Mouse (Mus musculus) frontal cortex, postnatal 25 days (tissue): ENCODE results near the gene Abhd17c.
"Not testable (repeated sequence)": the region's sequence is repeated elsewhere in the genome, so short reads cannot be mapped to it uniquely, and the experiment has no call there.

ENCODE experiments used
- DNase-seq, 2 experiments: peaks; one replicate each; pipeline ENCODE4 v3.0.0; 2022; ENCODE audit warnings: low spot score in 2 of 2

Gene Abhd17c

DNA sequence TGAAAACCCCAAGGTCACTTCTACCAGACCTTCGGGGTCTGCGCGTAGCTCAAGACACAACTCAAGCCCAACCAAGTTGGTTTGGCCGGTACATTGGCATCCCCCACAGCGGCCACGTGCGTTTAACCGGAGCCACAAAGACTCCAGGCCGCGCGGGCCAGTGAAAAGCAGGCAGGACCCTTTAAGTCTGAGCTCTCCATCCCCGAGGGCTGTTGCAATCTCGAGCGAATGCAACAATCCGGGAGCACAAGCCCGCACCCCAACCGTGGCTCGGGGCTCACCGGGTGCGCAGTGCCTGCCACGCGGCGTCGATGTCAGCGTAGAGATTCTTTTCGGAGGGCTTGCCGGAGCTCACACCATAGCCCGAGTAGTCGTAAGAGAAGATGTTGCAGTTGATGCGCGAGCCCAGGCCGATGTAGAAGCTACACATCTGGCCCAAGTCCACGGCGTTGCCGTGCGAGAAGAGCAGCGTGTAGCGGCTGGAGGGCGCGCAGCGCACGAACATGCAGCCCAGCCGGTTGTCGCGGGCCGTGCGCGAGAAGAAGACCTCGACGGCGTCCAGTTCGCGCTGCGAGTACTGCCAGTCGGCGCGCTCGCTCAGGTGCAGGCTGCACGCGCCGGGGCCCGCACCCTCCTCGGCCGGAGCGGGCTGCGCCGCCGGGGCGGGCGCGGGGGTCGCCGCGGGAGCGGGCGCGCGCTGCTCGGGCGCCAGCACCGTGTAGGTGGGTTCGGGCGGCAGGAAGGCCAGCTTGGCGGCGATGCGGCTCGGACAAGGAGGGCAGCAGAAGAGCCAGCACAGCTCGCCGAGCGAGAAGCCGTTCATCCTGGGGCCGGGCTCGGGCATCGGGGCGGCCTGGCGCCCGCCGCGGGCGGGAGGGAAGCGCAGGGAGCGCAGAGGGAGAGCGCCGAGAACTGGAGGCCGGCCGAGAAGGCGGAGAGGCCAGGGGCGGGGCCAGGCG lies at the start of gene Abhd17c:
Abhd17c (minus strand) TSS at position 893 of the 959 bp plus-strand sequence.
- peak; percentile 34 to 37 for DNase-seq

DNA sequence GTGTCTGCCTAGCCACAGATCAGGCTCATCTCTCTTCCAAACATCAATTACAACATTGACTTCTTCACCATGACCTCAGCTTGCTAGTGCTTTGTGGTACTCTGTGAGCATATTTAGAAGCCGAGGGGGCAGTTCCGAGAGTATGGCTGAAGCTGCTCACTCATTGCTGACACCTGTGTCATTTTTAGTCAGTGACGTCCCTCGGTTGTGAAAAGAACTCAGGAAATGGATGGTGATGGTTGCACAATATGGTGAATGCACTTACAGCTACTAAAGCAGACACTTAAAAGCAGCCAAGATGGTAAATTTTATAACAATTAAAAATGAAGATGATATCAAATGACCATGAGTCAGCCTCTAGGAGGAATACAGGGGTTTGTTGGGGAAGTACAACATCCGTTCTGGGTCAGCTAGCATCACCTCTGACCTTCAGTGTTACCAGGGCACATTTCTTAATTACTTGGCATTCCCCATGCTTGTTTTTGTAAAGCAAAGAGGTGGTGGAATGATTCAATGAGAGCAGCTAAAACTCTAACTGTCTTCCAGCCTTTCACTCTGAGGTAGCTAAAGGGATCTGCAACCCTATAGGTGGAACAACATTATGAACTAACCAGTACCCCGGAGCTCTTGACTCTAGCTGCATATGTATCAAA lies 45.6 kb upstream of the Abhd17c start:
- no peak for DNase-seq

DNA sequence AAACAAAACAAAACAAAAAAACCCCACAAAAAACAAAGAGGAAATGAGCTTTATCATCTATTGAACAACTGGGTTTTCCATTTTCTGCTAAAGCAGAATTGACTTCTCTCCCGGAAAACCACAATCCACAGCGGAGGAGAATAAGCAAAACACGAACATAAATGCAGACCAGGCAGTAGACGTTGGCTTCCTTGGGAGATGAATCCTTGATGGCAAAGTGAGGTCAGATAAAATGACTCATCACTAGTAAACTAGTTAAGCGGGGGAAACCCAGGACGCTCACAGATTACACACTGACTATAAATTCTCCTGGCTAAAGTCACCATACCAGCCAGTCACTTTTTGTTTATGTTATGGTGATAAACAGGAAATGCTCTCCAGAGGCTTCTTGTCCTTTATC lies 44.5 kb upstream of the Abhd17c start:
- DNase-seq, result no peak

DNA sequence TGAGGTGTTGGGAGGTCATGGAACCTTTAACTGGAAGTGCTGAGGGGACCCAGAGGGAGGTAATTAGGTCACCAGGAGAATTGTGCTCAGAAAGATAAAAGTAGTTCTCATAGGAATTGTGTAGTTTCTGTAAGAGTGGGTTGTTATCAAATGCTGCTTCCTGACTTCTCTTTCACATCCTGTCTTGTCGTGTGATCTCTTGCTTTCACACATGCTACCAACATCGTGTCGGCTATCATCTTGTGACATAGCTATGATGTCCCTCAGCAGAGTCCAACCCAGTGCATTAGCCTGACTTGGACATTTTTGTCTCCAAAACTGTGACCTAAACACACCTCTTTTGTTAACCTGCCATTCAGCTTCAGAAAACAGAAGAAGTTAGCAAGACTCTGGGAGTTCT lies 40.6 kb upstream of the Abhd17c start:
- no peak for DNase-seq

DNA sequence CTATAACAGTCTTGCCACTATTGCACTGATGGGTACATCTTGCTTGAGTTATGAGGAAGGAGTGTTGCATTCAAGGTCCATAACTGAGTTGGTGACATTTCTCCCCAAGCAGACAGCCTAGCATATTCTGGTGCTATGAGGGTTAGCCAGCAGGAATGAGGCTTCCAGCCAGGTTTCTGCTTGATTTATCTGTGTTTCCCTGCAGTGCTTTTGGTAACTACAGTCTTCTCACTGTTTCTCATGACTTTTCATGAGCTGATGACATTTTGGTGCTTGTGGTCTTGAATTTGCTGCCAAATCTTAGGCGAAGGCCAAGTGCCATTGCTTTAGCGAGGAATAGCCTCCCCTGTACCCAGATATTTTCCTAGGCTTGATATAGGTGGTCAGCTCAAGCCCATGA lies 39.8 kb upstream of the Abhd17c start:
- no peak for DNase-seq

DNA sequence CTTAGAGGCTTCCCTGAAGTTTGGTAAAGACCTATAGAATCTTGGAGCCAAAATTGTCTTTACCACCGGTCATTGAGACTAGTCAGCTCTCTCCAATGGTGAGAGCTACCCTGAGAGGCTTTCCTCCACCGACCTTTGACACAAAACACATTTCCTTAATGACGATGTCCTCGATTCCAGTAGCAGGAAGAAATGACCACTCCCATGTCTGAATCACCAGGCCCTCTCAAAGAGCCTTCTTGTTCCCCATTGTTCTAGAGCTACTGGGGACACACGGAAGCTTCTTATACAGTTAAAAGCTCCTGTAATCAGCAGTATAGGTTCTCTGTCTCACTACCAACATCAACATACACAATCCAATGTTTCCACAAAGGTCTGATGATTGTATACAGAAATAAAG lies 36.5 kb upstream of the Abhd17c start:
- DNase-seq, result no peak

DNA sequence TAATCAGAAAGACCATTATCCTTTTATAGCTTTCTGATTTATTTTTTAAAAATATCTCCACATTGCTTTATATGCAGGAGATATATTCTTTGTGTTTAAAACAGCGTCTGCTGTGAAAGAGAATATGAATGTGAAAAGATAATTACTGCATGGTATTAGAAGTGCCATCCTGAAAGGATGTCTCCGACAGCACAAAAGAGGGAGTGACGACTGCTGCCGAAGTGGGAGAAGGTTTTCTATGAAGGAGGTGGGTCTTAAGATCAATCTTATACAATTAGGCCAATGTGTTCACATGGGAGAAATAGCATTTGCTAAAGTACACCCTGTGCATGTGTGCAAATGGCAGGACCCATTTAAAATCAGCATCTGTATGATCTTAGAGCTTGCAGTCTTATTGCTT lies 33.5 kb upstream of the Abhd17c start:
- no peak for DNase-seq

DNA sequence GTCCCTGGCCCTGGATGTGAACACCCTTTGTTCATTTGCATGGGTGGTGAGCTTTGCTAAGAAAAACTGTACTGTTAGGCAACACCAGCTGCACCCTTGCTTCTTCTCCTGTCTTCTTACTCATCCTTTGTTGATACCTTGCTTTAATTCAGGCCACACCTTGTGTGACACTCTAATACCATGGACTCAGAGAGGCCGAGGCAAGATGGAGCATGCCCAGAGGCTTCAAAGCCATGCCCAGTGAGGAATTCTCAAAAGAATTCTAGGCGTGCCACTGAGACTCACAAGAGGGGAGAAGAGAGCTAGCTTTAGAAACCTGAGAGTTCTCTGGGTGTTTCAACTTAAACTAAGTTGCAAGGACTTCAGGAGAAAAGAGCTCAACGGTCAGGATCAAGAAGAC lies 33.0 kb upstream of the Abhd17c start:
- no peak for DNase-seq

DNA sequence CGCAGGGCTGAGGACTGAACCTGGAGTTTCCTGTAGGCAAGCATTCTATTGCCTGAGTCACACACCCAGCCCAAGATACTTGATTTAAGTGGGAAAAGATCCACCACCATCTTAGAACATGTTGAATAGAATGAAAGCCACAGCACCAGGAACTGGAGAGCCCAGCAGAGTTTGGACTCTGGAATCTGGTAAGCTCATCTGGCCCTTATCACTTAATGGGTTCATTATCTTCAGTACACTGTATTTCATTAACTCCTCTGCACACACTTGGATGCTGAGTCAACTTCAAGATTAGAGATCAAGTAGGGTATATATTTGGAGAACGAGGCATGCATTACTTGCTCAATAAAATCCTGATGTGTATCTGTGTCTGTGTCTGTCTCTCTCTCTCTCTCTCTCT lies 27.1 kb upstream of the Abhd17c start:
- DNase-seq, result not testable (repeated sequence)

DNA sequence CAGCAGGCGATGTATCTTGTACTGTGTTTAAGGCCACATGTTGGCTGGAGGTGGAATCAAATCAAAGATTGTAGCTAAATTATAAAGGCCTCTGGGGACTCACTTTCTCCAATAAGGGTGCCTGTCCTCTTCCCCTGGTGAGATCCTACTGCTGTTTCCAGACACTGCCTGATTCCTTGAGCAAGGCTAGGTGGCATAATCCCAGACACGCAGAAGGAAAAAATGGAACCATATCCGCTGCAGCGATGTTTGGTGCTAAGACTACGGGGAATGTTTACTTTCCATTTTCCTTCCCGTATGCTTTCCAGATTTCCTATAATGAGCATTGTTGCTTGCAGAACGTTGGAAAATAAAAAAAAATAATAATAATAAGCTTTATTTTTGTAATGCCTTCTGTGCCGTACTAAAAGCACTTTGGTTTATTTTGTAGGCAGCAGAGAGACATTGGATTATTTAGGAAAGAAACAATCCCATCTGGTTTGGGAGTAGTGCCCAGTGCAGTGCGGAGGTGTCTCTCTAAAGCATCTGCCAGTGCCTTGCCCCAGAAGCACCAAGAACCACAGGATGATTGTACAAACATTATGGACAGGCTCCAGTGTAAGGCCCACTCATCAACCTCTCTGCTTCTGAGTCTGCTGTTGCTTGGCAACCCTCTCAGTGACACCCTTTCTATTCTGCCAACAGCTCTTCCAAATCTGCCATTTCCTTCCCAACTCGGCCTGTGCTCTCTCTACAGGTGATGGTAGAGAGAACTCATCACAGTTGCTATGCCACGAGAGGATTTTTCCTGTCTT lies 23.2 kb upstream of the Abhd17c start:
- peak; percentile 11 to 24 for DNase-seq

DNA sequence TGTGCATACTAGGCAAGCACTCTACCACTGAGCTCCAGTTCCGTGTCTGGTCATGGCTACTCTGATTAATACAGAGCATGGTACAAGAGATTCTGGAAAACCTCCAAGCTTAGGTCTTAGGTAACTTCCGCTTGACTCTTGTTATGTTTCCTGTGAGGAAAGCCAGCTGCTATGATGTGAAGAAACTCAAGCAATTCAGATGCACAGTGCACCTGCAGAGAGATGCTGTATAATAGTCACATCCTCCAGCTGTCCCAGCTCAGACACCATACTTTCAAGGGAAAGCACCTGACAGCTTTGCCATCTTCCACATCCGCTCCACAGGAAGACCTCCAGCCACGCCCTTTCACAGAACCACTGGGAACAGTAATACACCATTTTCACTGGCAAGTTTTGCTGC lies 21.7 kb upstream of the Abhd17c start:
- no peak for DNase-seq

DNA sequence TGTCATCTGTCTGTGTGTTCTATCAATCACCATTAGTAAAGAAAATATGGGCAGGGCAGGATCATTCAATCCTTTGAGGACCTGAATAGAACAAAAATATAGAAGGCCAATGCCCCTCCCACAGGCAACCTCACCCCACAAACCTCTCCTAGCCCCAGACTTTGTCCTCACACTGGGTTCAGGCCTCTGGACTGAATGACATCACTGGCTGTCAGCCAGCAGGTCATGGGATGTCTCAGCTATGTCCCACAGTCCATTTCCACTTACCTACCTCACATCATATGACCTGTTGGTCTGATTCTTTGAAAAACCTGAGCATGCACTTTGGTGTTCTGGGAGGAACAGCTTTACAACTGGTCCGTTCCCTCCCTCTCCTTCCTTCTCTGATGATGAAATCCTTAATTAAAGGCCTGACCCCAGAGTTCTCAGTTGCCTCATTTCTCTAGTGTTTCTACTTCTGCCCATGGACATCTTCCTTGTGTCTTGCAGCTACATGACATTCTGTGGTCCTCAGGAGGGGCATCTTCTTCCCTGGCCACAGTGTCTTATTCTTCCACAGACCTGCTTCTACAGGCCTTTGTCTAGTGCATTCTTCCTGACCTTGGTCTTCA lies 19.6 kb upstream of the Abhd17c start:
- DNase-seq, result no peak

DNA sequence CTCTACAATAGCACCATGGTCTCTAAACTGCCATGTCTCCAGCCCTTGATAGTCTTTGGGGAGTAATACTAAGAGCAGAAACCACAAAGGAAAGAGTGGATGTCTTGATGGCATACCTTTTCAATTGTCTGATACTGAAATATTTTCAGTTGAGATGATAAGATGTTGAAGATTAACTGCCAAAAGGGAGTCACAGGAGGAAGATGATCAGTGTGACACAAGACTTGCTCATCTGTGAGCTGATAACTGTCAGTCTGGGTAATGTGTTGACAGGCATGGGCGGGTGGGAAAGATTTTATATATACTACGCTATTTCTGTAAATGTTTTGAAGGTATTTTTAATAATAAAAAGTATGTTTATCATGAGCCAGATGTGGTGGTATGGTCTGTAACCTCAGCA lies 16.7 kb upstream of the Abhd17c start:
- DNase-seq, result no peak

DNA sequence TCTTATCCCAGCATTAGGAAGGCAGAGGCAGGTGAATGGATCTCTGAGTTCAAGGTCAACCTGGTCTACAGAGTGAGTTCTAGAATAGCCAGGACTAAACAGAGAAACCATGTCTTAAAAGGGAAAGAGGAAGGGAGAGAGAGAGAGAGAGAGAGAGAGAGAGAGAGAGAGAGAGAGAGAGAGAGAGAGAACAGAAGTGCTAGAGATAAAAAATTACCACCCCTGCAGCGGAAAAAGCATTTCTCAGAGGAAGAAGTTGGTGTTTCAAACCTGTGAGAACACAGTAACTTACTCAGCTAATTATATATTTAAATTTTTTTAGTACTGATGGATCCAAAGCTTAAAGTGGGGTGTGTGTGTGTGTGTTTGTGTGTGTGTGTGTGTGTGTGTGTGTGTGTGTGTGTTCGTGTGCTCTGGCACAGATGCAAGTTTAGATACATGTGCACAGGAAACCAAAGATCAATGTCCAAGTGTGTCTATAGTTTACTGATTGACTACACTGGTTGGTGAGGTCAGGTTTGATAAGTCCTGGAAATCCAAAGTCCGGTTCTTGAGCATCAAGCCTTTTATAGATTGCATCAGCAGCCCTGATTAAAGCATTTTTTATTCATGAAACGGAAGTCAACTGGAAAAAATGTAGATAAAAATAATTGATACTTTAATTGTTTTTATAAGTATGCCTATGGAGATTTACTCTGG lies 15.2 kb upstream of the Abhd17c start:
- no peak for DNase-seq

DNA sequence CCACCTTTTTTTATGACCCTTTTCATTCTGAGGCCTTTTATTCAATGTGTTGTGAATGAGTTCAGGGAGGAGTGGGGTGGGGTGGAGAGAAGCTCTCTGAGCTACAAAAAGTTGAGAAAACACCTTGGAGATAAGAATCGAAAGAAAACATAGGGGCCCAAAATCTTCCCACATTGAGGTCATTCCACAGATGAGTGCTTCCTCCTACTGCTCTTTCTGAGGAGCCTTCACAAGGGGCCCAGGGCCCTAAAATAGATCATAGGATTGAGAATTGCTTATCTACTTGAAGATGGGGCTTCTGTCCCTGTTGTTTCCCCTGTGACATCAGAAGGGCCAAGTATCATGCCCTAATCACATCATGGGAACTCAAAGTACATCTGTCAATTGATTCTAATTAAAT lies 14.3 kb upstream of the Abhd17c start:
- no peak for DNase-seq

DNA sequence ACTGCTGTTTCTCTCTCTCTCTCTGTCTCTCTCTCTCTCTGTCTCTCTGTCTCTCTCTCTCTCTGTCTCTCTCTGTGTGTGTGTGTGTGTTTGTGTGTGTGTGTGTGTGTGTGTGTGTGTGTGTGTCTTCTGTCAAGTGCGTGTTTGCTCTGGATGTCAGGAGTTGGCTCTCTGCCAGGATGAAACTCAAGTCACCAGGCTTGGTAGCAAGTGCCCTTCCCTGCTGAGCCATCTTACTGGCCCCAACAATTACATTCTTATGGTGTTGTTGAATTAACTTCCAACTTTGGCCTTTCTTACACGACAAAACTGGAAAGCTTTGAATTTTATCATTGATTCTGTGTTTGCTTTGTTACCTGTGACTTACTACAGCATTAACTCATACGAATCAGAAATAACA lies 13.6 kb upstream of the Abhd17c start:
- no peak for DNase-seq

DNA sequence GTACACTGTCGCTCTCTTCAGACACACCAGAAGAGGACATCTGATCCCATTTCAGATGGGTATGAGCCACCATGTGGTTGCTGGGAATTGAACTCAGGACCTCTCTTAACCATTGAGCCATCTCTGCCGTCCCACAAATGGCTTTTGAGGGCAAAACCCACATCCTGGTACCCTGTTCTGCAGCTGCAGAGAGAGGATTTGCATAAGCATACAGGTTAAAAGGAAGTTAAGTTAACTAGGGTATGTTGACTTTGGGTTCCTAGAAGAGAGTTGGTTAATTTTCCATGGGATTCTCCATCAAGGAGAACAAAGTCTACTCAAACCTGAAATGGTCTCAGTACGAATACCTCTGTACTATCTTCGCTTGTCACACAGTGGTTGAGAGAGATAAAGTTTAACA lies 13.2 kb upstream of the Abhd17c start:
- no peak for DNase-seq

DNA sequence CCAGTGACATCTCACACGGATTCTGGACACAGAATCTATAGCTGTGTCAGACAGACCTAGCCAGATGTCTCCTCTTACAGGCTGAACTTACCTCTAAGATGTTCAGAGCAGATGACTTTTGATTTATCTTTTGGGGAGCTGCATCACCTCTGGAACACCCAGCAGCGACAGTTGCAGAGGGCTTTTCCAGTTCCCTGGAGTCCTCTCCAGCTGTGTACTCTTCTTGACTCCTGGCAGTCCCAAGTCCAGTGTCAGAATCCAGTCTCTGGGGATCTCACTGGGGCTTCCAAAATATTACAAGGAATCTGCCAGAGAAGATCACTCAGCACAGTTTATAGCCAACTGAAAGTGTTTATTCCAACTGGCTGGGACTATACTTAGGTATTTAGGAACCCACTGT lies 12.7 kb upstream of the Abhd17c start:
- no peak for DNase-seq

DNA sequence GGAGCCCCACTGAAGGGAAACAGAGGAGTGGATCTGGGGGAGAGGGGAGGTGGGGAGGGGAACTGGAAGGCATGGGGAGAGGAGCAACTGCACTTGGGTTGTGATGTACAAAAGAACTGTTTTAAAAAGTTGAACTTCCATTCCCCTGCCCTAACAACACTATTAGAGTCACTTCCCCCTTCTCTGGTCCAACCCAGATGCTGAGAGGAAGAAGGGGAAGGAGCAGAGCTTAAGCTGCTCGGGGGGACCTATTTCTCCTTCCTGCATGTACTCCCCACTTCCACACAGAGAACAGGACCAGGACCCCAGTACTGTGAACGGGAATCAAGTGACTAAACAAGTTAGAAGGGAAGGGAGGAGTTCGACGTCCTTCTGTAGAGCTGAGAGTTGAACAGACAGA lies 11.9 kb upstream of the Abhd17c start:
- DNase-seq, result no peak

DNA sequence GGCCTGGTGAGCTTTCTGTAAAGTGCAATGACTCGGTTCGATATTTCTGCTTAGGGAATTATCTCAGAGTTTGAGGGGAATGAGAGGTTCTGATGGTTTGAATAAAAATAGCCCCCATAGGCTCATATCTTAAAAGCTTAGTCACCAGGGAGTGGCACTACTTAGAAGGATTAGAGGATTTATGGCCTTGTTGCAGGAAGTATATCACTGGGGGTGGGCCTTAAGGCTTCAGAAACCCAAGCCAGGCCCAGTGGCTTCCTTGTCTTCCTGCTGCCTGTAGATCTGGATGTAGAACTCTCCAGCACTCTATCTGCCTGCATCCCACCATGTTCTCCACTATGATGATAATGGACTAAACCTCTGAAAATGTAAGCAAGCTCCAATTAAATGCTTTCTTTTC lies 7.7 kb upstream of the Abhd17c start:
- DNase-seq, result no peak

DNA sequence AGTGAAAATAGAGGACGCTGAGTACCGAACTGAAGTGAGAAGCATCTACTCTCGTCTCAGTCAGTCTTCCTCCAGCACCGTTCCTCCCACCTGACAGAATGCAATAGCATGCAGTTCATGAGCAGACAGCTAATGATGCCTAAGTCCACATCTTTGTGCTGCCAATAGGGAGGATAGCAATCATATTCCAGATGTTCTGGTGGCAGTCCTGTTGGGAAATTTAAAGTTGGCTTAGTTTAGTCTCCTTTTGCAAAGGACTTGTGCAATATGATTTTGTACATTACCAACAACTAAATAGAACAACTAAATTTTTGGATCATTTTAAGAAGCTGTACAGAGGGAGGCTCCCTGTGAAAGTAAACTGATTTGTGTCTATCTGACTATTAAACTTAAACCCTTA lies 2.1 kb upstream of the Abhd17c start:
- no peak for DNase-seq
